Mouse (Mus musculus) left cerebral cortex, postnatal 10 days (tissue): ENCODE data around the gene Igbp1. TPM values are rescaled to one million over a fixed set of nuclear protein-coding genes. Genes with fewer than 3 reads are reported as not detected.

Source experiments
- total RNA-seq, 2 experiments: library from RNA; stranded (reverse); gene quantifications; 2 replicates each; pipeline ENCODE4 v1.2.3; 2021

The Igbp1 gene
- total RNA-seq, 2 experiments from 2014 or later = 31.4 to 31.8 TPM

Other genes starting within 250 kb of the Igbp1 start
- gene Otud6a, start 65.3 kb upstream of the Igbp1 start, total RNA-seq = not detected
- gene Awat2, start 51.6 kb upstream of the Igbp1 start, total RNA-seq = not detected
- not detected for gene Dgat2l6, start 30.5 kb downstream of the Igbp1 start, total RNA-seq
- gene Awat1, start 78.0 kb downstream of the Igbp1 start, total RNA-seq = not detected
- gene P2ry4, start 100.6 kb downstream of the Igbp1 start, total RNA-seq = under 1 TPM in 1 of 2 experiments, not detected in 1; 0.10 TPM
- under 1 TPM in 1 of 2 experiments, not detected in 1; 0.36 TPM for gene Arr3, start 111.2 kb downstream of the Igbp1 start, total RNA-seq
- 1 to 10 TPM; 2.5 to 3.4 TPM for gene Kif4, start 131.4 kb downstream of the Igbp1 start, total RNA-seq
- gene Pdzd11, start 132.3 kb downstream of the Igbp1 start, total RNA-seq = 10 to 100 TPM; 29.6 to 37.0 TPM
- 10 to 100 TPM; 12.4 to 13.3 TPM for gene Gdpd2, start 235.6 kb downstream of the Igbp1 start, total RNA-seq